Mouse (Mus musculus) right cerebral cortex, postnatal 10 days (tissue): ENCODE results near the gene Ebf4.
"Not testable (repeated sequence)": the region's sequence is repeated elsewhere in the genome, so short reads cannot be mapped to it uniquely, and the experiment has no call there.

Experiments
- DNase-seq, 2 experiments: peaks; one replicate each; pipeline ENCODE4 v3.0.0; 2021; ENCODE audit warnings: low spot score in 2 of 2

The Ebf4 gene

DNA sequence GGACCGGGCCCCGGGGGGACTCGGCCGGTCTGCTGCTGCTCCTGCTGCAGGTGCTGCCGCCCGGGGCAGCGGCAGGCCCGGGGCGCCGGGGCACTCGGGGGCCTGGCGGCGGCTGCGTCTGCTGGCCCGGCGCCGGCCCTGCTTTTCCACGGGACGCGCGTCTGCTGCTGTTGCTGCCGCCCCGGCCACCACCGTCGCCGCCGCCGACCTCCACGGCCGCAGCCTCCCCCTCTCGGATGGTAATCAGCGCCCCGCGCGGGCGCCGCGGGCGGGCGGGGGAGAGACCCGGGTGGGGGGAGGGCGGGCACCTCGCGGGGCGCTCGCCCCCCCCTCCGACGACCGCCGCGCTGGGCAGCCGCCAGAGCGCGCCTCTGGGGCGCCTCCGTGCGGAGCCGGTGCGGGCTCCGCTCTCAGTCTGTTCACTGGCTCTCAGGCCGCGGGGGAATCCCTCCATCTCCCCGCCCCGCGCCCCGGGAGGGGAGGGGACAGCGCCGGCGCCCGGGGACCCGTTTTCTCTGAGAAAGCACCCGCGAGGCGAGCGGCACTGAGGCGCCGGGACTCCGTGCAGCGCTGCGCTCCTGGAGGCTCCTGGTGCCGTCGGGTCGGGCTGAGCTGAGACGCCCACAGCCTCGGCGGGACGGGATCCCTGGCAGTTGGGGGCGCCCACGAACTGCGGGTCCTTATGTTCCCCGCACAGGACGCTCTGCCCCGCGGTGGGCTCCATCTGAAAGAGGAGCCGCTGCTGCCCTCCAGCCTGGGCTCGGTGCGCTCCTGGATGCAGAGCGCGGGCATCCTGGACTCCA lies 563 bp downstream of the Ebf4 start:
- peak; percentile 71 to 72 for DNase-seq

DNA sequence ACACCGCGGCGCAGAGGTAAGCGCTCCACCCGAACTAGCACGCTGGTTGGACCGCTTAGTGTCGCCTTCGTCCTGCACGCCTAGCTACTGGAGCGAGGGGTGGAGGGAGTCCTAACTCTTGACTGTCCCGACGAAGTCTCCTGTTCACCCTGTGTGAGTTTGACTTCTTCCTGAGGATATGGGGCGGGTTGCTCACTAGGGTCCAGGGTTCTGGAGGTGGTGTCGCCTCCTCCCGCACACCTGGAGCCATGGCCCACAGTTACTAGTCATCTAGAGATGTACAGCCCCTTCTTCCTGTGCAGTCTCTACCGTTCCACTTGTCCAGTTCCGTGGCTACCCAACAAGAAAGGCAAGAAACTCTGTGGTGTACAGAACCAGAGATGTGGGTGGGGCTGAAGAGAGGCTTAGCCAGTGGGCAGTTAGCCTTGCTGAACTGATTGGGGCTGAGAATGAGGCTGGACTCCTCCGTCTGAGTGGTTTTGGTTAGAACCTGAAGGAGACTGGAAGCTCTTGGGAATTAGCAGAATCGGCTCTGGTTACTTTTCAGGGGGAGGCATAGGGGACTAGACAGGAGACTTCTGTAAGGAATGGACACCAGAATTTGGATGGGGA lies 1.3 kb downstream of the Ebf4 start:
- no peak for DNase-seq

DNA sequence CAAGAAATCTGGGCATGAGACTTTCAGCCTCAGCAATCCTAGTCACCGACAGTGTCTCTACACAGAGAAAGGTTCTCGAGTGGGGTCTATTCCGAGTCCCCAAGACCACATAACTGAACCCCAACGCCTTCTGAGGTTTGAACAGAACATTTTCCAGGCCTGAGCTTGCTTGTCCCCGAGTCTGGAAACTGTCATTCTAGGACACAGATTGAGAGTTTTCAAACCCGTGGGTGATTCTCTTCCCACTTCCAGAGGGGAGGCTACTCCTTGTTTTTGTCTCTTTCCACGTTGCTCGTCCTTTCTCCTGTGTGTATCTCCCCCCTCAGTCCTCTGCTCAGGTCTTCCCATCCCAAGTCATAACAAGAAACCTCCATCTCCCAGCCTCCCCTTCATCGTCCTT lies 2.6 kb downstream of the Ebf4 start:
- no peak for DNase-seq

DNA sequence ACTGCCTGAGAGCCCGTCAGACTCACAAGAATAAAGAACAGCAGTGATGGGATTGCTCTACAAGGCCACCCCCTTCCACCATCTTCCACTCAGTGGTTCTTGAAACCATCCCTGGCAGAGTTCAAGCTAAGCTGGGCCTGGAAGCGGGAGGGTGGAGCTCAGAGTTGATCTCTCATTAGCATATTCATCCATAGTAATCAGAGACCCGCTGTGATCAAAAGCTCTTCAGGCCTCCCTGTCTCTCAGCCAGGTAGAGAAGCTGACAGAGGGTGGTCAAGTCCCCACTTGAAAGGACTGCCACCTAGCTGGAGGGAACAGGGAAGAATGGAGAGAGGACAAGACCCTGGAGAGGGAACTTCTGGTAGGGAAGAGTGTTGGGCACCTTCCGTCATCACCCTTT lies 8.0 kb downstream of the Ebf4 start:
- no peak for DNase-seq

DNA sequence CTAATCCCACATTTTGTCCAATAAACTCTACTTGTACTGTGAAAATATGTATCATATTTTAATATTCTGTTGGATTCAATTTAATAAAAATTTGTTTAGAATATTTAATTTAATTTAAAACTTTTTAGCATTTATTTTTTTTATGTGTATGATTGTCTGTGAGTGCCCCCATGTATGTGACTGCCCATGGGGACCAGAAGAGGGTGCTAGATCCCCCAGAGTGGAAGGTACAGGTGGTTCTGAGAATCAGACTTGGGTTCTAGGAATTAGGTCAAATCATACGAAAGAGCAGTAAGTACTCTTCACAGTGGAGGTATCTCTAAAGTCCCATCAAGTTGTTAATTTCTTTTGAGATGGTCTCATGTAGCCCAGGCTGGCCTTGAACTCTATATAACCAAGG lies 32.1 kb downstream of the Ebf4 start:
- no peak for DNase-seq

DNA sequence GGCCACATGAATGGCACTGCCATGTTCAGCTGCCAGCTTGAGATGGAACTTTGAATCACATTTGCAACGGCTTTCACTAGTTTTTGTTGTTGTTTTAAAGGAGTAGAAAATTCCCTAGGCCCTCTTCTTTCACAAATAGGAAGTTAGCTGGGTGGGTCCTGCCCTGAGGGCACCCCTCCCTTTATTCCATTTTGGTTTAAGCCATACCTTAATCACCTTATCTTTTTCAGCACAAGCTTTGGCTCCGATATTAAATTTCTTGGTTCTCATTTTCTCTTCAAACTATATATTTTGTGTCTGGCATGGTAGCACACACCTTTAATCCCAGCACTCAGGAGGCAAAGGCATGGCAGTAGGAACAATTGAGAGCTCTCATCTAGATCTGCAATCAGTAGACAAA lies 34.5 kb downstream of the Ebf4 start:
- DNase-seq, result no peak

DNA sequence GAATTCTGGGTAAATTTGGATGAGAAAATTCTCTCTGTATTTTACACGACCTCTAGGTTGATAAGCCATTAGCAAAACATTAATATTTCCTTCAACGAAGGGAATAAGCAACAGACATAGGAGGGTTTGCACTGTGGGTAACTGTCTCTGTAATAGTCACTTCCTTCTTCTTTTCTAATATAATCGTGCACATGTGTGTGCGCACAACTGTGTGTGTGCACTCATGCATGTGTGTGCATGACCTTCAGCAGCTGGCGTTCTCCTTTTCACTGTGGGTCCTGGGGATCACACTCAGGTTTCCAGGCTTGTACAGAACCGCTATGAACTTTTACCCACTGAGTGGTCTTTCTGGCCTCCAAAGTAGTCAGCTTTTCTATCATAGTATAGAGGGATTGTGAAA lies 40.1 kb downstream of the Ebf4 start:
- DNase-seq, result no peak

DNA sequence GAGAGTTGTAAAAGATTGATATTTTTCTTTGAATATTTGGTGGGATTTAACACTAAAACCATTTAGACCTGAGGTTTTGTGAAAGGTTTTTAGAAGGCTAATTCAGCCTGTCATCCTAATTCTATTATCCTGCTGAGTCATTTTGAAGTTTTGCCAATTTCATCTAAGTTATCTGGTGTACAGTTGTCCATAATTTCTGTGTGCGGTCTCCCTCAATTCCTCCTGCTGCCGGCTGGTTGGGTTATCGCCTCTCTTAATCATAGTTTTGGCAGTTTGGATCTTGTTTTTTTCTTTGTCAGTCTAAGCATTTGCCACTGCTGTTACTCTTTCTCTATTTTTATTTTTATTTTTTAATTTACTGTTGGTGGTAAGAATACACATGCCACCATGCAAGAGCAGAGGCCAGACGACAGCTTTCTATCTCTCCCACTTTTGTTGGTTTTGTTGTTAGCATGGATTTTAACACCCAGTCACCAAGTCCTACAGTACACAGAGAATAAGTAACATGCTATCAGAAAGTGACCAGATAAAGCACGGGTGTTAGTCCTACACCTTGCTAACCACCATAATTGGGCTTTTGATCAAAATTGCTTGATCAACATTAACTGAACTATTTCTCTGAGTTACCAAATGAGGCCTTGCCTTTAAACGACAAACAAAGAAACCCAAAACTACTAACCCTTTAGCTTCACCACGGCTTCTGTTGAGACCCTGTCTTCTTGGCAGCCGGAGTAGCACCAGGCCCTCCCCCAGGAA lies 45.7 kb downstream of the Ebf4 start:
- DNase-seq, result no peak

DNA sequence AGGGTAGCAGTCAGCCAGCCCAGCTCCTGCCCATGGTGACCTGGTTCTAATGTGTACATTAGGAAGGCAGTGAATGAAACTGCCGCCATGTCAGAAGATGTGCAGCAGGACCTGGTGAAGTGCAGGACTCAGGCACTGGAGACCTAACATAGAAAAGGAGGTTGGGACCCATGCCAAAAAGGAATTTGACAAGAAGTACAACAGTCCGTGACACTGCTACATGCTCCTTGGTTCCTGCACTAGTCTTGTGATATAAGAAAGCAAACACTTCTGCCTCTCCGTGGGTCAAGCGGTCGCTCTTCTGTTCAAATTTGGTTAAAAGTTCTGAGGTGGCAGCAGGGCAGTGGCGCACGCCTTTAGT lies 46.2 kb downstream of the Ebf4 start:
- no peak for DNase-seq

DNA sequence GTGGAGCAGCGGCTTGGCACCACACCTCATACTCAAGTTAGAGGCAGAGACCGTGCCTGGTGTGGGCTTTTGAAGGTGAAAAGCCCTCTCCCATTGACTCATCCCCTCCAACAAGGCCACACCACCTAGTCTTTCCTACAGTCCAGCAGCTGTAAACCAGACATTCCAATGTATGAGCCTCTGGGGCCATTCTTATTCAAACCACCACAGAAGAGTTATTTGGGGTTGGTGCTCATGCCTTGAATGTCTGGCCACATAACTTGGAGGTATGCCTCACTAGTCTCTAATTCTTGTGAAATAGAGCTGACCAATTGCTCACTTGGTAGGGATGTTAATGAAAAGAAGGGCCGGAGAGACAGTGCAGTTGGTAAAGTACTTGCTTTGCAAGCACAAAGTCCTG lies 55.4 kb downstream of the Ebf4 start:
- no peak for DNase-seq

DNA sequence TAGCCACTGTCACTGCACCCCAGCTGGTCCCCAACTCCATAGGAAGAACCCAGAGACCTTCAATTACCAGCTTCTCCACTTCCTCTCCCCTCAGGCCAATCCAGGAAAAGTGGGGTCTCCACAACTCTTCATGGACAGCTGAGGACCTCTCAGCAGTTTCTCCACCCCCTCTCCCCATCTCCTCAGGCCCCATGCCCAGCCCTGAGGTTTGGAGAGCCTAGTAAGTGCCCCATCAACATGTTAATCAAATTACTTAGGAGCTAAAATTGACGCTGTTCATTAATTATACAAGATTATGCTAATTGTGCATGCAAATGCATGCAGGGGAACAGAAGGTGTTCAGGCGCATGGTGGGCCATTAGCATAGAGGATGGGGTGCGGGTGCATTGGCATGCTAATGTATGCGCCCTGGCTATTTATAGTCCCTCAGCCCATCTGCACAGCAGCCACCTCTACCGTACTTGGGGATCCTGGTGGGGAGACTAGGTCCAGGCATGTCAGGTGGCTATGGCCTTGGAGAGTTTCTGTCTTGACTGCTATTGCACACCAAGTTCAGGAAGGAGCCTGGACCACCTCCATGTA lies 56.9 kb downstream of the Ebf4 start:
- peak; percentile 36 to 50 for DNase-seq

DNA sequence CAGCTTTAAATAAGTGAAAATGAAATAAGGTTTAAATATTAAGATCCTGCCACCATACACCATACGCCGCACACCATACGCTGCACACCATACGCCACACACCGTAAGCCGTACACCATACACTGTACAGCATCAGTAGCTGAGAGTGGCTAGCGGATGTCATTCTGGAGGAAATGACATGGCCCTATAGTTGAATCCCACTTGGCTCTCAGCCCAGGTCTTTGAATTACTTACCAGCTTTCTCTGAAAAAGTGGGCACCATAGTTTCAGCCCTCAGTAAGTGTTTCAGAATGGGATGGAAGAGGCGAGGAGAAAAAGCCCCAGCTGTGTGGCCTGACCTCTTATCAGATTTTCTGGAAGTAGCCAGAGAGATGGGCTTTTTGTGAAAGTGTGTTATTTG lies 58.4 kb downstream of the Ebf4 start:
- no peak for DNase-seq

DNA sequence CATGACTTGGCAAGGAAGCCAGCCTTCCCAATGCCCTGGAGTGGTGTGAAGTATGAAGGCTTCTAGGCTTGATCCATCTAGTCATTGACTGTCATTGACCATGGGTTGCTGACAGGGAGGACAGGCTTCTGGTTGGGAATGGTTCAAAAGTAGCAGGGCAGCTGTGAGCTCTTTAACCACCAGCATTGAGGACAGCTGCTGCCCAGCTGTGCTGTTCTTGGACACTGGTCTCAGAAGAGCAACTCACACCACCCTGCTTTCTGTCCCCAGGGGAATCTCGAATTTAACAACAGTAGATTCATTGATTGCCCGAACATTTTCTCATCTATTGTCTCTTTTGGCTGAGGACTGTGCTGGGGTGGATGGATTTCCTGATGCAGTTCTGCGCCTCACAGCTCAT lies 58.9 kb downstream of the Ebf4 start:
- no peak for DNase-seq

DNA sequence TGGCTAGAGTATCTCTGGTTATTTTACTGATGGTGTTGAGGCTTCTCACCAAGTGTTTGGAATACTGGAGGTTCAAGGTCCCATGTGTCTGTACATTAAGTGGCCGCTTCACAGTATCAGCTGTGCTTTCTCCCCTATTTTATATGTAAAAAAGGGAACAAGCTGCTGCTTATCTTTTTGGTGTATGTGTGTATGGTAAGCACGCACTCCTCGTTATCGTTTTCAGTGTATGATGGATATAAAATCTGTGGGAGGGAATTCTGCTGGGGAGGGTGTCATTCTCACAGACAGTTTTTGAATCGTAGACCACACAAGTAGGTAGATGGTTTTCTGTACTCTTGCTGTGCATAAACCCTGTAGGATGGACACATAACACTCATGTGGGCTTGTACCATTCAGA lies 62.6 kb downstream of the Ebf4 start:
- no peak for DNase-seq

DNA sequence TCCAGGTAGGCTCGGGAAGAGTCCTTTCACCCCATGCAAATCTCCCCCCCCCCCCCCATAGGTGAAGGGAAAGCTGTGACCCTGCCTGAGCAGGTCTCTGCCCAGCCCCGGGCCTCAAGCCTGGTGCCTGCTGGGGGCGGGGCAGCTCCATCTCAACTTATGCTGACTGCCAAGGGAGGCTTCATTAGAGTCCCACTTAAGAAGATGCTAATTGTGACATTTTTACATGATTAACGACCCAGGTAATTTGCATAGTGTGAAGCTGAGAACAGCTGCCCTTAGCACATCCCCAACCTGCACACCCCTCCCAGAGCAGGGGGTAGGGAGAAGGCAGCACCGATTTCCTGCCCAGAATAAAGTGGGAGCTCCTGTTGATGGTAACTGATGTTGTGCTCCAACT lies 63.9 kb downstream of the Ebf4 start:
- DNase-seq, result no peak

DNA sequence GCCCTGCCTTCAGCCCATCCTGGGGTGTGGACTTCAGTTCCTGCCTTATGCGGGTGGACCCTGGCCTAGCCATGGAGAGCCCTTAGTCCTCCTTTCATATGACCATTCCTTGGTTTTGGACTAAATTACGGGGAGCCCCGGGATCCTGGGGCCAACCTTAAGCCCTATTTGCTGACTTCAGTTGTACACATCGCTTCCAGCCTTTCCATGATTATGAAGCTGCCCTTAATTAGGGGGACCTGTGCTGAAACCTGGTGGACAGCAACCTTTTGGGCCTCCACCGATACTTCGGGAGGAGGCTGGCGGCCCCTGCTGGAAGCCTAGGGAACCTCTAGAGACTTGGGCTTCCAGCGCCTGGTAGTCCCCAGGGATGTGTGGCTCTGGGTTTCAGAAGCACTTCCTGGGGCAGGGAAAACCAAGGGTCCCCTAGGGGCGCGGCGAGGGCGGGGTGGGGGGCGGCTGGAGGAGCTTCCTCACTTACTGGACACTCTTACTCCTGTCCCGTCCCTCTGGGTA lies 67.6 kb downstream of the Ebf4 start:
- DNase-seq, result peak; percentile 35 to 68

DNA sequence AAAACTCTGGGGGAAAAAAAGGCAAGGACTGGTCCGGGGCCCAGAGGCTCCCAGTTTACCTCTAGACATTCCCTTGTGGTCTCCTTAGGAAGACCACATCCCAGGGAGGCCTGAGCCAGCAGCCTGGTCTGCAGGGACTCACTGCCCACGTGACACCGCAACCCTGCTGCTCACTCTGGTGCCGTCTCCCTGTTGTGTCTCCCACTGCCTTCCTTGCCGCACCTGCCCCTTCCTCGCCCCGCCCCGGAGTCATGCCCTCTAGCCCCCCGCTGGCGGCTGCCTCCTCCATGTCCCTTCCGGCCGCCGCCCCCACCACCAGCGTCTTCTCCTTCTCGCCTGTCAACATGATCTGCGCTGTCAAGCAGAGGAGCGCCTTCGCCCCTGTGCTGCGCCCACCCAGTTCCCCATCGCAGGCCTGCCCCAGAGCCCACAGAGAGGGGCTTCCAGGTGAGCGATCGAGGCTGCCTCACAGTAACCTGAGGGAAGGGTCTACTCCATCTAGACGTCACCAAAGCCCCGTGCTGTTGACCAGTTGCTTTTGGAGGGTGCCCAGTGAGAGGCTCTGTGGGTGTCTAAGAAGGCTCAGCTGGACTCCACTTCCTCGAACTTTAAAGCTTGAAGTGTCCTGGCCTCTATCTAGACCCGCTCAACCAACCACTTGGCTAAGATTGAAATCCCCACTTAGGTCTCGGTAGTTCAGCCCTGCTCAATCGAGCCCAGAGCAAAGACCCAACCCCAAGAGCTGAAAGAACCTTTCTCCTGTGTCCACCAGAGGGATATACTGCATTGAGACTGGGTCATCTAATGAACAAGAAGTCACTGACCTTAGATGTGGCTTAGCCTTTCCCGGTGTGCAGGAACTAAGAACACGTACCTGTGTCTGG lies 70.5 kb downstream of the Ebf4 start:
- DNase-seq, result no peak

DNA sequence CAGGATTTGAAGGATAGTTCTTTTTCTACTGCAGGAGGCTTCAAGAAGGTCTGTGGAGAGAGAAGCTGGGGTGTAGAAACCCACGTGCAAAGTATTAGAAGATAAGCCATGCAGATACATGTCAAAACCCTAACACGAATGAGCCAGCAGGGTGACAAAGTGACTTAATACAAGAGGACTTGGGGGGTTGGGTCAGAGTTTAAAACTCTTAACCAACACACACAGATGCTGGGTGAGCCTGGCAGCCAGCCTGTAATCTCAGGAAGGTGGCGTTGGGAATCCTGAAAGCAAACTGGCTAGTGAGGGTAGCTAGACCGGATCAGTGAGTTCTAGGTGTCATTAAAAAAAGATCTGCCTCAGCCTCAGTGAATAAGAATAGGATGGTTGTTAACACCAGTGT lies 72.4 kb downstream of the Ebf4 start:
- DNase-seq, result no peak

DNA sequence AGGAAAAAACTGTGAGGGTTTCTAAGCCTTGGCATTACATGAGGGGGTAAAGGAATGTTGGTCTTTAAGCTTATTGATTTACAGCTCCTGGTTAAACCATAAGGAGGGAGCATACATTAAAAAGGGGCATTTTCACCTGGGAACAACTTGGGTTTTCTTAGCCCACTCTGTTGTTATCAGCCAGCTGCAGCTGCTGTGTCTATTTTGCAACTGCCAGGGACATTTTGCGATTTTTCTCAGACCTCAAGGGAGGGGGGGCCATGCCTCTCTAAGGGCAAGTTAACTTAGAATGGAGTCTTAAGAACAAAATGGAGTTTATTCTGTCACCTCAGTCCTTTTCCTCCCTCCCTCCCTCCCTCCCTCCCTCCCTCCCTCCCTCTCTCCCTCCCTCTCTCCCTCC lies 78.1 kb downstream of the Ebf4 start:
- DNase-seq, result not testable (repeated sequence)

DNA sequence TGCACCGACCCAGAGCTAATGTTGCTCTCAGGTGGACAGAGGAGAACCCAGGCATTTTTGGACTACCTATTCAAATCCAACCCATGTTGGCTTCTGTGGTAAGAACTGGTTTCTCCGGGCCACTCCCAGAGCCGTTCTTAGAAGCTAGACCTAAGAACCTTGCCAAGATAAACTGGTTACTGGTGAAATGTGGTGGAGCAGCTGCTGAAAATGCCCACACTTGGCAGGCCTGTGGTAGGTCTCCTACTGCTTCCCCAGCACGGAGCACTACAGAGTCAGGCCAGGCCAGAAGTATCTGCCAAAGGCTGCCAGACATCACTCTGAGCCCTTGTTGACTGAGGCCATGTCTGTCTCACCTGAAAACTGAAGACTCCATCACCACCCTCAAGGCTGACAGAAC lies 80.0 kb downstream of the Ebf4 start:
- no peak for DNase-seq

DNA sequence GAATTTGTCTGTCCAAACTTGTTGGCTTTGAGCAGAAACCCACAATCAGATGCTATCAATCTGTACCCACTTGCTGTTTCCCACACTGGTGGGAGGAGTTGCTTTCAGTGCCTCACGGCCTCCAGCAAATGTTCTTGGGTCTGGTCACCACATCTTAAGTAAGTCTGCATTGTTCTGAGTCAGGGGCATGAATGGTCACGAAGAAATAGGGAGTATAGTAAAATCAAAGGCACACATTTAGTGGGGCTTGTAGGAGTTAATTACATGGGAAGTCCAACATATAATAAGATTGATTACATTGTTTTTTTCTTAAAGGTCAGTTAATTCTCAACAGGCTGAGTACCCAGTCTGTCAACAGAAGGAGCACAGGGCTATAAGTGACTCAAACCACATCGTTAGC lies 88.2 kb downstream of the Ebf4 start:
- DNase-seq, result no peak

DNA sequence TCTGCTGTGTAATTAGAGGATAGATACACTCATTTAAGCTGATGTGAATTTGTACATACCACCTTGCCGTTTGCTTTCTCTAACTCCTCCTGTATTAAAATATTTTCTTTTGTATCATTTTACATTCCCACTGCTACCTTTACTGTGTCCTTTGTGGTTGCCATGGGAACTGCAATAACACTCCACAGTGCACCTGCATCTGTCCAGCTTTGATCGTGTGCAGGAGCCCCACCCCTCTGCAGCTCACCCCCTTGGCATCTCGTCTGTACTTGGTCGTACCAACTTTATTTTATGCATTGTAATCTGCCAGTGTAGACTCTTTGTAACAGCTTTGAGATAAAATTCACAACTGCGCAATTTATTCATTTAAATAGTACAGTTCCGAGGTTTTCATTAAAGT lies 88.9 kb downstream of the Ebf4 start:
- DNase-seq, result no peak
